ENCODE assay signal across 18 mouse cellular contexts in genomic region chr9:100094956-100095558, GRCm38 (mm10).
A peak's percentile ranks its signal among the peaks of the same experiment; 100 is the strongest.
DNase-seq lines count a peak whose midpoint lies in the region; ATAC-seq lines count a peak whose summit lies in the region.
"Had no signal": no experiment of that assay in that cellular context is flagged by ENCODE, and none has a peak within 500 bp of the region (broad histone marks: within the 10 kb centered on the region; RNA-seq: fewer than 3 reads in every experiment).

No protein-coding gene starts in this region.

- DNase-seq in forebrain, embryonic 11.5 days (ENCODE audit: low spot score): no peak
- DNase-seq in forebrain, embryonic 14.5 days (ENCODE audit: low spot score): no peak
- peak; percentile 1 for DNase-seq in retina, postnatal 7 days (ENCODE audit: low read depth, low spot score)
- no peak for DNase-seq in retina, embryonic 14.5 days (ENCODE audit: low spot score)
- no peak for DNase-seq in adrenal gland, adult 18-20 months (ENCODE audit: low spot score in 2 of 2)
- DNase-seq: cerebellum, adult 18-20 months; gastrocnemius, postnatal 36 days; liver; liver, postnatal 0 days; right cerebral cortex, adult 18-20 months; thymus, postnatal 36 days had no signal

- no peak overlapping the region for H3K27ac ChIP-seq in forebrain, embryonic 11.5 days (ENCODE audit: low read depth, low read length)
- no peak overlapping the region for H3K27ac ChIP-seq in forebrain, embryonic 14.5 days (ENCODE audit: low read depth, low read length)
- peak overlapping the region; percentile 60 for H3K27ac ChIP-seq in midbrain, embryonic 12.5 days (replicated peaks)
- H3K27ac ChIP-seq: embryonic facial prominence, embryonic 12.5 days; hindbrain, postnatal 0 days had no signal

- H3K4me3 ChIP-seq in forebrain, embryonic 11.5 days (ENCODE audit: low read depth, low read length): no peak overlapping the region
- H3K4me3 ChIP-seq in forebrain, embryonic 14.5 days (ENCODE audit: low read depth, low read length): no peak overlapping the region
- no peak overlapping the region for H3K4me3 ChIP-seq in midbrain, embryonic 12.5 days
- H3K4me3 ChIP-seq: embryonic facial prominence, embryonic 12.5 days; hindbrain, embryonic 10.5 days had no signal

- 0 out of 2 replicates have a peak overlapping the region, but pooled peaks have one; percentile 8 for H3K4me2 ChIP-seq in forebrain, embryonic 11.5 days (ENCODE audit: low read depth, low read length, severe bottlenecking)
- no peak overlapping the region for H3K4me2 ChIP-seq in forebrain, embryonic 14.5 days (ENCODE audit: low read length)
- H3K4me2 ChIP-seq in midbrain, embryonic 12.5 days (replicated peaks): peak overlapping the region; percentile 32
- H3K4me2 ChIP-seq: embryonic facial prominence, embryonic 12.5 days had no signal

- H3K36me3 ChIP-seq in forebrain, embryonic 11.5 days (ENCODE audit: control insufficient read depth, insufficient read depth, low read length): no peaks in the 10 kb centered on the region
- H3K36me3 ChIP-seq in forebrain, embryonic 14.5 days (ENCODE audit: control insufficient read depth, insufficient read depth, low read length): no peaks in the 10 kb centered on the region
- H3K36me3 ChIP-seq in midbrain, embryonic 12.5 days: no peaks in the 10 kb centered on the region
- H3K36me3 ChIP-seq: embryonic facial prominence, embryonic 12.5 days; hindbrain, embryonic 10.5 days had no signal

- no peak overlapping the region for H3K9ac ChIP-seq in forebrain, embryonic 11.5 days (ENCODE audit: low read length)
- no peak overlapping the region for H3K9ac ChIP-seq in forebrain, embryonic 14.5 days (ENCODE audit: low read length)
- no peak overlapping the region for H3K9ac ChIP-seq in midbrain, embryonic 12.5 days (replicated peaks)
- H3K9ac ChIP-seq: embryonic facial prominence, embryonic 12.5 days; liver, postnatal 0 days had no signal

- 43% methylated on average over 6 of the region's 6 CpGs for WGBS in forebrain, embryonic 11.5 days
- WGBS in forebrain, embryonic 14.5 days: 40% methylated on average over 6 of the region's 6 CpGs
- WGBS in midbrain, embryonic 12.5 days: 40% methylated on average over 6 of the region's 6 CpGs

- ATAC-seq in forebrain, embryonic 11.5 days (replicated peaks; ENCODE audit: low FRiP score): no peak
- no peak for ATAC-seq in forebrain, embryonic 14.5 days
- ATAC-seq in midbrain, embryonic 12.5 days (ENCODE audit: low FRiP score, low read depth): peak; percentile 38
- ATAC-seq in erythroblast, adult 5-6 weeks (replicated peaks; ENCODE audit: low FRiP score, poor library complexity, severe bottlenecking): no peak
- ATAC-seq: hindbrain, postnatal 0 days; intestine, postnatal 0 days; liver, postnatal 0 days had no signal

- no peaks in the 10 kb centered on the region; the same call in 1 of the 2 replicates for H3K9me3 ChIP-seq in forebrain, embryonic 11.5 days (ENCODE audit: control insufficient read depth, low read length)
- no peaks in the 10 kb centered on the region for H3K9me3 ChIP-seq in forebrain, embryonic 14.5 days (replicated peaks; ENCODE audit: control insufficient read depth, low read length)
- H3K9me3 ChIP-seq in midbrain, embryonic 12.5 days: no peaks in the 10 kb centered on the region
- H3K9me3 ChIP-seq: embryonic facial prominence, embryonic 12.5 days; hindbrain, embryonic 10.5 days had no signal

- H3K4me1 ChIP-seq in forebrain, embryonic 11.5 days (replicated peaks; ENCODE audit: control insufficient read depth, insufficient read depth, low read length): peaks cover 7% of the 10 kb centered on the region; the same call in 1 of the 2 replicates
- peaks cover 3% of the 10 kb centered on the region for H3K4me1 ChIP-seq in forebrain, embryonic 14.5 days (ENCODE audit: control insufficient read depth, insufficient read depth, low read length)
- H3K4me1 ChIP-seq in midbrain, embryonic 12.5 days: peaks cover 15% of the 10 kb centered on the region

- peaks cover 24% of the 10 kb centered on the region for H3K27me3 ChIP-seq in forebrain, embryonic 11.5 days (ENCODE audit: control insufficient read depth, insufficient read depth, low read length)
- peaks cover 3% of the 10 kb centered on the region; the same call in 1 of the 2 replicates for H3K27me3 ChIP-seq in forebrain, embryonic 14.5 days (replicated peaks; ENCODE audit: control insufficient read depth, insufficient read depth, low read length)
- peaks cover 29% of the 10 kb centered on the region for H3K27me3 ChIP-seq in midbrain, embryonic 12.5 days
- H3K27me3 ChIP-seq: CH12.LX; embryonic facial prominence, embryonic 12.5 days had no signal
